Mouse (Mus musculus): ENCODE data around the gene Wdr5b.

Gene Wdr5b

DNA sequence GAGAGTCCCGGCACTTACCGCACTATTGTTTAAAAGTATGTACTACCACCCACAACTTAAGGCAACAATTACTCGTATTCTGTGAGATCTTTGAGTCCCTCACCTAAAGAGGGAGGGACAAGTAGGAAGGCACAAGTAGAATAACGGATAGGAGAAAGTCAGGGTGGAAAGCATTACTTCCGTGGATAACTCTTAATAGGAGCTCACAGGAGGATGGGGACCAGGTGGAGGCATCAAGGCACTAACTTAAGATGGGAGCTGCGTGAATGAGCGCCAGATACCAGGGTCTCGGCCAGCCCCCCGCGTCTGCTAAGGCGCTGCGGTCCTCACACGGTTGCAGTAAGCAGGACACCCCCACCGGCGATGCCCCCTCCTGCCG lies 30.1 kb downstream of the Wdr5b start:
- DNase-seq (ENCODE audit: low read depth), result no peak

DNA sequence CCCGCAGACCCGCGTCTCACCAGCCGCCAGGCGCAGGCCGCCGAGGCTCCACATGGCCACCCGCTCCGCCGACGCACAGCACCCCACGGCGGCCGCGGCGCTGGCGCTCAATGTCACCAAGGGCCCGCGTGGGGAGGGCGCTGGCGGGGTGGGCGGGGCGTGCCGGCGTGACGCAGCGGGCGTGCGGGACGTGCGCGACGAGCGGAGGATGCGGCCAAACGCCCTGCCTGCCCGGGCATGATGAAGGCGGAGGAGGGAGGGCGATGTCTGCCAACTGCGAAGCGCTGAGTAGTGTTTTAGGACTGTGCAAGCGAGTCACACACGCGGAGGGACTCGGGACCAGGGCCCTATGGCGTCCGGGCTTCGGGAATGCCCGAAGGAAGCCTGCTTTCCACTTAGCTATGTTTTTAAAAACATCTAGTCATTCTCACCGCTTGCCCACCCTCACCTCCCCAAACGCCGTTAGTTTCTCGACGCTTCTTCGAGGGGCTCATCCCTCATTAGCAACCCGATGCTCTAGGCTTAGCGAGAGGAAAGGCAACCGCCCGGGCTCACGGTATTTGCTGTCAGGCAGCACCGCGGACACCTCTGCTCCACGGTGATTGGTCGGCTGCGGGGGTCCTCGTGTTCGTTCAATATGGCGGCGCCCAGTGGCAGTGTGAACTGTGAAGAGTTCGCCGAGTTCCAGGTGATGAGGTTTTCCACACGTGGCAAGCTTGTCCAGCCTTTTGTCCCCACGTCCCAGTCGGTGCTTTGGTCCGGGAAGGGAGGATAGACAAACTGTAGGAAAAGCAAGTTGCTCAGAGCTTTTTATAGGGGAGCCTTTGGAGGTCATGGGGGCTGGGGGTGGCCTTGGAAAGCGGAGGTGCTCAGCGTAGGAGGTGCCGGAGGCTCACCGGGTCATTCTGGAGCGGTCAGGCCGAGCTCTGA lies 30.7 kb downstream of the Wdr5b start, which contains the start of the genes Fam162a and Ccdc58:
Fam162a (minus strand) TSS at position 145 of the 930 bp plus-strand sequence.
Ccdc58 (plus strand) TSS at position 236 of the 930 bp plus-strand sequence.
- peak; percentile 61 for DNase-seq (ENCODE audit: low read depth)

- no peak for DNase-seq (ENCODE audit: low read depth)
Observed at GRCm38 (mm10) chr16:36072410-36073011, 31.5 kb downstream of the Wdr5b start.

DNA sequence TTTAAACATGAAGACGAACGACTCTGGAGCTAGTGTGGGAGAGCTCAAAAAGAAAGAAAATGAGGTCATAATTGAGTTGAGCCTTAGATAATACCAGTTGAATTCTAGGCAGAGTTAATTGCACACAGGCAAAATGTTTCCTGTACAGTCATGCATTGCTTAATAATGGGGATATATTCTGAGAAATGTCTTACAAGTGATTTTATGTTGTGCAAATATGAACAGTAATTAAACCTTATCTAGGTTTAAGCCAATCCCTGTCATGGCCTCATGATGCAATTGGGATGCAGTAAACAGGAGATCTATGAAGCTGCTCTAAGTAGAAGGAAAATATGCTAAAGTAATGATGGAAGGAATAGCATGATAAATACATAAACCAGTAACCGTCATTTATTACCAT lies 33.8 kb downstream of the Wdr5b start:
- no peak for DNase-seq (ENCODE audit: low read depth)

GRCm38 (mm10) chr16:36079916-36080315 lies 38.9 kb downstream of the Wdr5b start:
- DNase-seq (ENCODE audit: low read depth), result no peak

DNA sequence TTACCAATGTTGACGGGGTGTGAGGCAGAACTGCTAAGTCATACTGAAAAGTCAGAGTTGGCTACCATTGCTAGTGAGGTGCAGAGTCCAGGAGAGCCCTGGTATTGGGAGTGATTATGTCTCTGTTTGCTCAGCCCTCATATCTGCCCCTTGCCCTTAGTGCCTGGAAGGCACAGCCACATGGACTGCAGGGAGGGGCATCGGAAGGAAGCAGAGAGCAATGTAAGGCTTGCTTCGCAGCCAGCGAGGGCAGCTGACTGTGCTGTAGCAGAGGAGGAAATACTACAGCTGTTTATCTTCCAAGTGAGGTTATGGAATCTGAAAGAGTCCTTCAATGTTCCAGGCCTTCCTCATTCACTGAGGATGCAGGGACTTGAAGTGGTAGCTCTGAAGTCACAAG lies 46.9 kb downstream of the Wdr5b start:
- DNase-seq (ENCODE audit: low read depth), result no peak

GRCm38 (mm10) chr16:36089065-36089464 lies 48.1 kb downstream of the Wdr5b start:
- DNase-seq (ENCODE audit: low read depth), result no peak

DNA sequence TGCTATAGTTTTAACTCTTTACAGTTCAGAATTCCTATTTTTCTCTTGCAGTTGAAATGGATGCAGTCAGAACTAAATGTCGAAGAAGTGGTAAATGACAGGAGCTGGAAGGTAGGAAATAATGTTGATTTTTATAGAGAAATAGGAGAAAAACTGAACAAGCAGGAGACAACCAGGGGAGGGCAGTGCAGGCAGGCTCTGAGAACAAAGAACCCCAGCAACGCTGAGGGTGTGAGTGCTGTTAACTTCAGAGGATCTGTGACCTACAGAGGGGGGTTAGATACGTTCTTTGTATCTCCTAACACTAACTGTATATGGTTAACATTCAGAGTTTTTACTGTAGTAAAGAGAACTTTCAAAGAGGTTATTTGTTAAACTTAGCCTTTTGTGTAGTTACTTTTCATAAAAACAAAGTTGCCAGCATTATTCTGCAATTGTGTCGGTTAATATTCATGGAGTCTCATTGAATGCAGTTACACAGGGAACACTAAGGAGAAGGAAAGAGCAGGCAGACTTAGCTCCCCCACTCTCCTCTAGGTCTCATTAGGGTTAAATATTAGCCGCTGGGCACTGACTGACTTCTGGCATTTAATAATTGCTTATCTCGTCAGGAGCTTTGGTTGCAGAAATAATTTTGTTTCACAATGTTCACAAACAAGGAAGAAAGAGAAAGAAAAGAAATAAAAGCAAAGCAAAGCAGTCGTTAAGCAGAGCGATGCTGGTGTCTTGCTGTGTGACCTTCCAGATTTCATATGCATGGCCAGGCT lies 49.0 kb downstream of the Wdr5b start:
- no peak for DNase-seq (ENCODE audit: low read depth)

DNA sequence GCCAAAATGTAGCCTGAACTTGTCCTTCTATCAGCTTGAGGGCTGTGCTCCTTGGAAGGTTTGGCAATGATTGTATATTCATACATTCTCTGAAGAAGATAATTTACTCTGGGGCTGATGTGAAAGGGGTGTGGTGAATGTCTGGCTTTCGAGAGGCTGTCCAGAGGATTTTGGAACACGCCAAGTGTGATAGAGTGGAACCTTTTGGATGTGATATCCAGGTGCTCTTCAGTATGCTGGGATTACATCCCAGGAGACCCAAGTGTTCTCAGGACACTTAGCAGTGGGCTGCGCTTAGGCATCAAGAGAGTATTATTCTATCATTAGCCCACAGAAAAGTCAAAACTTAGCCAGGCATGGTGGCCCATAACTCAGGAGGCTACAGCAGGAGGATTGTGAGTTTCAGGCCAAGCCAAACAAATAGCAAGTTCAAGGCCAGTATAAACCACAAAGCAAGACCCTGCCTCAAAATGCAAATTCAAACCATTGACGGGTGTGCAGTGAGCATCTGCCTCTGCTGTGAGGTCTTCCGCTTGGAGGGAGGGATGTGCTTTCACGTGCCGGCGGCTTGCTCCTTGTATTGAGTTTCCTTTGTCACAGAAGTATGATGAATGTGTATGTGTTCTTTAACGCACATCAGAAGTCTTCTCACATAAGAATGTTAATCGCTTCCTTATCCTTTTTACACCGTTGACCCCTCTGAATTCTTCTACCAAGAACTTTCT lies 50.0 kb downstream of the Wdr5b start:
- DNase-seq (ENCODE audit: low read depth), result no peak
